Mouse (Mus musculus) heart, embryonic 16.5 days (tissue): ENCODE data around the gene Asap2. TPM values are rescaled to one million over a fixed set of nuclear protein-coding genes. Genes with fewer than 3 reads are reported as not detected.

ENCODE experiments used
- ATAC-seq: fragments of 200-750 bp; cut with Nextera tagmentation; replicated peaks from 2 replicates; pipeline ENCODE4 v1.8.0; 2017; ENCODE audit warnings: moderate number of reproducible peaks; ENCODE audit not compliant: insufficient read depth, low FRiP score; ENCODE audit errors: extremely low read depth
- H3K27ac ChIP-seq: fragments of 300-500 bp; sonication (generic); 2 replicates; pipeline ENCODE4 v1.5.1; 2014; ENCODE audit warnings: mild to moderate bottlenecking, low read length, control low read depth, moderate library complexity
- H3K27me3 ChIP-seq: fragments of 300-500 bp; sonication (generic); 2 replicates; pipeline ENCODE4 v1.6.1; 2014; ENCODE audit warnings: low read length, mixed read lengths; ENCODE audit not compliant: control insufficient read depth, insufficient read depth
- H3K36me3 ChIP-seq: fragments of 300-500 bp; sonication (generic); 2 replicates; pipeline ENCODE4 v1.6.1; 2014; ENCODE audit not compliant: control insufficient read depth, insufficient read depth
- H3K4me1 ChIP-seq: fragments of 300-500 bp; sonication (generic); 2 replicates; pipeline ENCODE4 v1.6.1; 2014; ENCODE audit warnings: low read length, mixed read lengths; ENCODE audit not compliant: control insufficient read depth, insufficient read depth
- H3K4me2 ChIP-seq: fragments of 300-500 bp; sonication (generic); 2 replicates; pipeline ENCODE4 v1.6.1; 2014; ENCODE audit warnings: low read depth, mild to moderate bottlenecking, control low read depth, low read length
- H3K4me3 ChIP-seq: fragments of 300-500 bp; sonication (generic); 2 replicates; pipeline ENCODE4 v1.5.1; 2014; ENCODE audit warnings: mild to moderate bottlenecking, control low read depth, low read length
- H3K9ac ChIP-seq: fragments of 300-500 bp; sonication (generic); 2 replicates; pipeline ENCODE4 v1.6.1; 2014; ENCODE audit warnings: low read length, control low read depth
- H3K9me3 ChIP-seq: fragments of 300-500 bp; sonication (generic); replicated peaks from 2 replicates; pipeline ENCODE4 v1.6.1; 2016; ENCODE audit warnings: low read length; ENCODE audit not compliant: control insufficient read depth
- WGBS: fragments of 180-500 bp; shearing (Covaris S2); extraction: QIAGEN DNeasy Blood & Tissue Kit; methylation state at CpG from one replicate; pipeline ENCODE4 v1.1.7; 2014; 5-methylcytosine and 5-hydroxymethylcytosine counted together
- polyA plus RNA-seq: library from polyadenylated mRNA; unstranded; fragments of >200 nt; fragmentation: Nextera tagmentation; extraction: Ambion mirVana; gene quantifications from 2 replicates; pipeline ENCODE4 v1.2.1, GENCODE M21; 2015

Gene Asap2
- polyA plus RNA-seq, 1 experiment from 2014 or later, result 6.0 TPM

DNA sequence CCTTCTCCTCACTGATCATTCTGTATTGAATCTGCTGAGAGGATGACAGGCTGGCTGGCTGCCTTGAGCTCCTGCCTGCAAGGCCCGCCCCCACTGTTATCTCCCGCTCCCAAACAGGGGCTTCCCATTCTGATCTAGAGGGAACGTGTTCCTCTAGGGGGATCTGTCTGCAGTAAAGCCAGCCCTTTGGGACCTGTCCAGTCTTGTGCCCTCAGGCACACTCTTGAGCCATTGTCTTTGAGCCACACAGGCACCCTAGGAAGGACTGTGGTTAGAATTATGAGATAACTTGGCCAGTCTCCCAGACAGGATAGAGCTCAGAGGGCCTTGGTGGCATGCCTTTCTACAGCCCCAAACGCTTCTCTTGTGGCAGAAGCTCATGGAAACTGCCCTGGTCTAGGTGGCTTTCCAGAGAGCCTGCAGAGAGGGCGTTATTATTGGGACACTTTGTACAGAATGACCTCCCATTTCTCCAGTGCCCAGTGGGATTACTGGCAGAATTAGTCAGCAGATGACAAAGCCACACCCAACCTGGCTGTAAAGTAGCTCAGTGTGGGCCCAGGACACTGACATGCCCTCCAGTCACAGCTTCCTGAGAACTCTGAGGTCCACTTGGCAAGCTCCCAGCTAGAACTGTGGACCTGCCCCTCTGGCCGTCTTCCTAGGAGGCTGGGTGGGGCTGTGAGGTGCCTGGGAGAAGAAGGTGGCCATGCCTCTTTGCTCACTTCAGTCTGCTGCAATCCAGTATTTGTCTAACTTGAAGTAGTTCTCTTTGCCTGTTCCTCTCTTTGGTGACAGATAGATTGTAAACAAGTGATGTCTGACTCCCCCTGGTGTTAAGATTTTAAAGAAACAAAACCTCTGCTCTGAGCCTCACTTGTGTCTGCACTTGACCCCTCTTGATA is 237.1 kb downstream of the Asap2 start:
- Histone ChIP-seq H3K27me3 (no peaks in the 10 kb centered on the region), H3K27ac (peak overlapping the region; percentile 76), H3K4me1 (peaks cover 15% of the 10 kb centered on the region), H3K4me3 (no peak overlapping the region), H3K9ac (no peak overlapping the region), H3K9me3 (no peaks in the 10 kb centered on the region), H3K4me2 (no peak overlapping the region), H3K36me3 (peaks cover 7% of the 10 kb centered on the region)
- 15% methylated on average over 6 of the region's 6 CpGs for WGBS
- peak; percentile 83 for ATAC-seq

DNA sequence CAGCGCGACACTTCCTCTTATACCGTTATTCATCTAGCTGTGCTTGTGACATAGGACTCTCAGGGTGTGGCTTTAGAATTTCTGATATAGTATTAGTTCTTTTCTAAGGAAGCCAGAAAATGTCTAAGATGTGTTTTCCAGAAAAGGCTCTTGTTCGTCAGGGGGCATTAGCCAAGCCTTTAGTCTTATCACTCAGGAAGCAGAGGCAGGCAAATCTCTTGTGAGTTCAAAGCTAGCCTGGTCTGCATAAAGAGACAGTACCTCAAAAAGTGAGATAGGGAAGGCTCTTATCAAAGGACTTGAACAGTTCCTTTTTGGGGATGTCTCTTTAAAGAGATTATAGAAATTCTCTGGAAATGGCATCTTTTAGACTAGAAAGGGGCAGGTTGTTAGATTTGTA is 238.4 kb downstream of the Asap2 start:
- H3K4me2 ChIP-seq, result no peak overlapping the region
- no peaks in the 10 kb centered on the region for H3K9me3 ChIP-seq
- WGBS, result 88% methylated on average over 4 of the region's 4 CpGs
- H3K27me3 ChIP-seq, result no peaks in the 10 kb centered on the region
- H3K36me3 ChIP-seq, result peaks cover 7% of the 10 kb centered on the region
- no peak overlapping the region for H3K4me3 ChIP-seq
- H3K27ac ChIP-seq, result no peak overlapping the region
- ATAC-seq, result no peak
- H3K9ac ChIP-seq, result no peak overlapping the region
- H3K4me1 ChIP-seq, result peaks cover 15% of the 10 kb centered on the region

DNA sequence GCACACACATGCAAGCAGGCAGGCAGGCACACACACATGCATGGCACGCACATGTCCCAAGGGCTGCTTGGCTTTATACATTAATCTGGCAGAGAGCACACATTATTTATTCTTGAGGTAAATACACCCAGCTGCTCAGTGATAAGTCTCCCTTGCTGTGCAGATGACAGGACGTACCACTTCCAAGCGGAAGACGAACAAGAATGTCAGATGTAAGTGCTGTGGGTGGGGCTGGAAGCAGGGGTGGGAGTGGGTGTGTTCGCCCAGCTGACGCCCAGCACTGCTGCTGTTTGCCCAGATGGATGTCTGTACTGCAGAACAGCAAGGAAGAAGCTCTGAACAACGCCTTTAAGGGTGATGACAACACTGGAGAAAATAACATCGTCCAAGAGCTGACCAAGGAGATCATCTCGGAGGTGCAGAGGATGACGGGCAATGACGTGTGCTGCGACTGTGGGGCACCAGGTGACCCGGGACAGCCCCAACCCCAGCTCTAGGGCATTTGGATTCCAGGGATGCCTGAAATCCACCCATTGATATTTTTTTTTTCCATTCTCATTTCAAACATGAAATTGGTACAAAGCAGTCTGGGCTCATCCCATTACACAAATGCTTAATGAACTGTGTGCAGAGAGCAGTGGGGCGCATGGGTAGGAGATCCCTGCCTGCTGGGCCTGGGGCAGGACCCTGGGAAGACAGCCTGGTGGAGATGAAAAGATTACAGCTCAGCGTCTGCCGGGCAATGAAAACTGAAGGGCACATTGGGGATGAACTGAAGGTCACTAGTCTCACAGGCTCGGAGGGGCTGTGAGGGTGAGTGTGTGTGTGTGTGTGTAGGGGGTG is 239.0 kb downstream of the Asap2 start:
- 71% methylated on average over 17 of the region's 17 CpGs for WGBS
- Histone ChIP-seq H3K4me3 (no peak overlapping the region), H3K27me3 (no peaks in the 10 kb centered on the region), H3K27ac (no peak overlapping the region), H3K4me1 (peaks cover 15% of the 10 kb centered on the region), H3K9ac (no peak overlapping the region), H3K36me3 (peaks cover 7% of the 10 kb centered on the region), H3K9me3 (no peaks in the 10 kb centered on the region), H3K4me2 (no peak overlapping the region)
- no peak for ATAC-seq

GRCm38 (mm10) chr12:21233727-21234126 is 243.5 kb downstream of the Asap2 start:
- no peaks in the 10 kb centered on the region for H3K27me3 ChIP-seq
- peaks cover 7% of the 10 kb centered on the region for H3K36me3 ChIP-seq
- H3K27ac ChIP-seq, result no peak overlapping the region
- H3K4me3 ChIP-seq, result no peak overlapping the region
- H3K9me3 ChIP-seq, result no peaks in the 10 kb centered on the region
- WGBS, result 89% methylated on average over 7 of the region's 7 CpGs
- H3K4me1 ChIP-seq, result no peaks in the 10 kb centered on the region
- H3K9ac ChIP-seq, result no peak overlapping the region
- ATAC-seq, result no peak
- no peak overlapping the region for H3K4me2 ChIP-seq

DNA sequence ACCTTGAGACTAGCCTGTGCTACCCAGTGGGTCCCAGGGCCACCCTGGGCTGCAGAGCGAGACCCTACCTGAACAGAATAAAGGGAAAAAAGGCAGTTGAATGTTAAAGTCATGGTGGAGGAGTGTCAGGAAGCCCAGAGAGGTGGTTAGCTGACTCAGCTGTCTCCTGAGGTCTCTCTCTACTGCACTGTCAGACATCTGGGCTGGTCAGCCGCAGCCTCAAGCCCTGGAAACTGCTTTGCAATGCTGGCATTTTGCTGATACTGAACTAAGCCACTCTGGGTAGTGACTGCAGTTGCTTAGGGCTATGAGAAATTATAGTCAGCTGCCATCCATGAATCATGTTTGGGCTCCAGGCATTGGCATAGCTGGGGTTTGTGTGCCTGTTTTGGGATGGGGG is 244.3 kb downstream of the Asap2 start:
- WGBS, result 76% methylated on average over 2 of the region's 2 CpGs
- Histone ChIP-seq H3K4me2 (no peak overlapping the region), H3K4me3 (no peak overlapping the region), H3K9me3 (no peaks in the 10 kb centered on the region), H3K36me3 (peaks cover 9% of the 10 kb centered on the region), H3K27ac (no peak overlapping the region), H3K4me1 (no peaks in the 10 kb centered on the region), H3K27me3 (no peaks in the 10 kb centered on the region), H3K9ac (no peak overlapping the region)
- ATAC-seq, result no peak

GRCm38 (mm10) chr12:21241965-21242364 is 251.7 kb downstream of the Asap2 start:
- no peaks in the 10 kb centered on the region for H3K4me1 ChIP-seq
- H3K36me3 ChIP-seq, result peaks cover 15% of the 10 kb centered on the region
- no peak overlapping the region for H3K27ac ChIP-seq
- H3K27me3 ChIP-seq, result no peaks in the 10 kb centered on the region
- no peaks in the 10 kb centered on the region for H3K9me3 ChIP-seq
- no peak overlapping the region for H3K4me3 ChIP-seq
- no peak overlapping the region for H3K4me2 ChIP-seq
- 80% methylated on average over 3 of the region's 3 CpGs for WGBS
- no peak for ATAC-seq
- no peak overlapping the region for H3K9ac ChIP-seq

DNA sequence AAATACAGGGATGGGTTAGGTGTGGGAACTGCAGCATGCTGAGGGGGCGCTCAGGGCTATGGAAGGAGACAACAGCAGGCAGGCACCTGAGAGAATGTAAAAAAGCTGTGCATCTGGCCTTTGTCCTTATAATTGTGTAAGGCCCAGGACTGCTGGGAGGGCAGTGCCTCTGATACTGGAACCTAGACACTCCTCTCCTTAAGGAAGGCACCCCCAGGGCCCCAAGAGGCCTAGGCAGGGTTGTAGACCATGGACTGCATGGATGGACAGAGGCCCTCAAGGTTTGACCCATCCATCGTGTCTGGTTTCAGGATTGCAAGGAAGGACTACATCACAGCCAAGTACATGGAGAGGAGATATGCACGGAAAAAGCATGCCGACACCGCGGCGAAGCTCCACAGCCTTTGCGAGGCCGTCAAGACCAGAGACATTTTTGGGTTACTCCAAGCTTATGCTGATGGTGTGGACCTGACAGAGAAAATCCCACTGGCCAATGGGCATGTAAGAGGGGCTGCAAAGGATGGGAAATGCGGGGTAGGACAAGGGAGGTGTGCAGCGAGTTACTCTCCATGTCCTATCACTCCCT is 254.2 kb downstream of the Asap2 start:
- Histone ChIP-seq H3K36me3 (peaks cover 19% of the 10 kb centered on the region), H3K9me3 (no peaks in the 10 kb centered on the region), H3K9ac (no peak overlapping the region), H3K4me3 (no peak overlapping the region), H3K4me2 (no peak overlapping the region), H3K27me3 (no peaks in the 10 kb centered on the region), H3K4me1 (no peaks in the 10 kb centered on the region), H3K27ac (no peak overlapping the region)
- no peak for ATAC-seq
- WGBS, result 93% methylated on average over 11 of the region's 11 CpGs

- Histone ChIP-seq H3K4me2 (no peak overlapping the region), H3K27me3 (no peaks in the 10 kb centered on the region), H3K4me1 (no peaks in the 10 kb centered on the region), H3K27ac (no peak overlapping the region), H3K4me3 (no peak overlapping the region), H3K9ac (no peak overlapping the region), H3K9me3 (no peaks in the 10 kb centered on the region), H3K36me3 (peaks cover 43% of the 10 kb centered on the region)
- 61% methylated on average over 7 of the region's 7 CpGs for WGBS
- no peak for ATAC-seq
These were observed 257.6 kb downstream of the Asap2 start for GRCm38 (mm10) chr12:21247711-21248392.
